Mouse (Mus musculus) NIH3T3 (cell line): ENCODE measurements at regions not wholly inside any gene's neighbourhood (a gene's known extent, or its start where the extent isn't known, plus 50 kb on each side); places are given as distances from the start of the nearest gene placed in this dataset.

Experiments
- DNase-seq: peaks from one replicate; pipeline ENCODE4 v3.0.0-alpha.2; 2012; ENCODE audit warnings: low read depth

- DNase-seq, result no peak
Measured at GRCm38 (mm10) chr12:109272101-109272500, 180.5 kb upstream of the Dlk1 start.

GRCm38 (mm10) chr12:109314850-109315249 is 137.8 kb upstream of the Dlk1 start:
- DNase-seq, result peak; percentile 62

- peak; percentile 15 for DNase-seq
Measured at GRCm38 (mm10) chr12:109325986-109326385, 126.6 kb upstream of the Dlk1 start.

- no peak for DNase-seq
Measured at GRCm38 (mm10) chr12:109371327-109371726, 81.3 kb upstream of the Dlk1 start.

- no peak for DNase-seq
Measured at GRCm38 (mm10) chr12:109385794-109386193, 66.8 kb upstream of the Dlk1 start.

GRCm38 (mm10) chr12:109388791-109389190 is 63.8 kb upstream of the Dlk1 start:
- peak; percentile 36 for DNase-seq

- DNase-seq, result no peak
Measured at GRCm38 (mm10) chr12:109390388-109390920, 62.2 kb upstream of the Dlk1 start.

GRCm38 (mm10) chr12:109390978-109391377 is 61.6 kb upstream of the Dlk1 start:
- DNase-seq, result no peak

- no peak for DNase-seq
Measured at GRCm38 (mm10) chr12:109393326-109393725, 59.3 kb upstream of the Dlk1 start.

GRCm38 (mm10) chr12:109393795-109394194 is 58.8 kb upstream of the Dlk1 start:
- peak; percentile 75 for DNase-seq

- DNase-seq, result no peak
Measured at GRCm38 (mm10) chr12:109394396-109394795, 58.2 kb upstream of the Dlk1 start.

GRCm38 (mm10) chr12:109396614-109397013 is 56.0 kb upstream of the Dlk1 start:
- peak; percentile 51 for DNase-seq

GRCm38 (mm10) chr12:109397175-109398058 is 55.2 kb upstream of the Dlk1 start:
- no peak for DNase-seq

GRCm38 (mm10) chr12:109398473-109398872 is 54.1 kb upstream of the Dlk1 start:
- no peak for DNase-seq

GRCm38 (mm10) chr12:109398951-109399350 is 53.7 kb upstream of the Dlk1 start:
- peak; percentile 57 for DNase-seq

GRCm38 (mm10) chr12:109399591-109399990 is 53.0 kb upstream of the Dlk1 start:
- peak; percentile 28 for DNase-seq

GRCm38 (mm10) chr12:109400041-109400440 is 52.6 kb upstream of the Dlk1 start:
- DNase-seq, result no peak

GRCm38 (mm10) chr12:109400936-109401586 is 51.6 kb upstream of the Dlk1 start:
- DNase-seq, result peak; percentile 40

GRCm38 (mm10) chr12:109401696-109402095 is 50.9 kb upstream of the Dlk1 start:
- no peak for DNase-seq

GRCm38 (mm10) chr12:109402226-109402625 is 50.4 kb upstream of the Dlk1 start:
- peak; percentile 72 for DNase-seq
